15 mouse cellular contexts compared by ENCODE assay signal in the genomic region with DNA sequence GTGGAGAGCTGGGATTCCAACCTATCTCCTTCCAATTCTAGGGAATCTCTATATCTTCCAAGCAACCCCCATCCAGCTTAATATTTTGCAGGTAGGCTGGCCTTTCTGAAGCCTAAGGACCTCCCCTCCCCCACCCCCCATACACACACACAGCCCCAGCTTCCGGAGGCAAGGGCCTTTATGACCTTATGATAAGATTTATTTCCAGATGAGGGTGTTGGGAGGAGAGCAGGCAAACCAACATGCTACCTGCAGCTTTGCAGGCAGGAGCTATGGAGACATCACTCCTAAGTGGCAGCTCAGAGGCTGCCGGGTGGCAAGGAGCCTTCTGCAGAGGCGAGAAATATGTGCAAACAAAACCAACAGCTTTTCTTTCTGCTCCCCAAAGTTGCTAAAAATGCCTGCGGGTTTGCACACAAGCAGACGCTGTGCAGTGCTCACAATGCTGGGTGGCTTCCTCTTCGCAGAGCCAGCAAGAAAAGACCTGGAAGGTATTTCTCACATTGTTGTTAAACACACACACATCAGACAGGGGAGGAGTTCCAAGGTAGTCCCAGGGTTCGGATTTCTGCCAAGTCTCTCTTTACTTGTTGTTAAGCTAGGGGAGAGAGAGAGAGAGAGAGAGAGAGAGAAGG.
DNase-seq lines count a peak whose midpoint lies in the region; ATAC-seq and TF ChIP-seq lines count a peak whose summit lies in the region.
"Had no signal": no experiment of that assay in that cellular context is flagged by ENCODE, and none has a peak within 500 bp of the region (broad histone marks: within the 10 kb centered on the region; RNA-seq: fewer than 3 reads in every experiment).

No protein-coding gene starts in this region.

- 0 out of 2 replicates have a peak, but pooled peaks have one; percentile 29 for ATAC-seq in forebrain, postnatal 0 days
- ATAC-seq in forebrain, embryonic 14.5 days, result no peak
- ATAC-seq in lung, embryonic 14.5 days (ENCODE audit: insufficient read depth), result 0 out of 2 replicates have a peak, but pooled peaks have one; percentile 10
- ATAC-seq in embryonic facial prominence, embryonic 14.5 days (ENCODE audit: low read depth), result peak; percentile 62; the same call in 1 of the 2 replicates
- ATAC-seq: inflammation-experienced regulatory T-cells, adult 6 months; liver, postnatal 0 days; midbrain, embryonic 16.5 days had no signal

- no peak overlapping the region for H3K4me3 ChIP-seq in forebrain, postnatal 0 days (ENCODE audit: low read depth, low read length)
- no peak overlapping the region for H3K4me3 ChIP-seq in forebrain, embryonic 14.5 days (ENCODE audit: low read depth, low read length)
- no peak overlapping the region for H3K4me3 ChIP-seq in lung, embryonic 14.5 days (ENCODE audit: low read depth, low read length)
- H3K4me3 ChIP-seq in embryonic facial prominence, embryonic 14.5 days (ENCODE audit: low read depth, low read length), result no peak overlapping the region
- H3K4me3 ChIP-seq: erythroblast, embryonic 14.5 days had no signal

- no peaks in the 10 kb centered on the region for H3K9me3 ChIP-seq in forebrain, postnatal 0 days (ENCODE audit: low read length)
- H3K9me3 ChIP-seq in forebrain, embryonic 14.5 days (replicated peaks; ENCODE audit: control insufficient read depth, low read length), result no peaks in the 10 kb centered on the region
- H3K9me3 ChIP-seq in lung, embryonic 14.5 days (ENCODE audit: low read depth, low read length), result no peaks in the 10 kb centered on the region
- no peaks in the 10 kb centered on the region for H3K9me3 ChIP-seq in embryonic facial prominence, embryonic 14.5 days (ENCODE audit: control insufficient read depth, low read length)

- H3K27me3 ChIP-seq in forebrain, postnatal 0 days (ENCODE audit: insufficient read depth, low read length), result no peaks in the 10 kb centered on the region
- no peaks in the 10 kb centered on the region for H3K27me3 ChIP-seq in forebrain, embryonic 14.5 days (replicated peaks; ENCODE audit: control insufficient read depth, insufficient read depth, low read length)
- H3K27me3 ChIP-seq in lung, embryonic 14.5 days (ENCODE audit: insufficient read depth, low read length), result no peaks in the 10 kb centered on the region
- H3K27me3 ChIP-seq in embryonic facial prominence, embryonic 14.5 days (replicated peaks; ENCODE audit: control insufficient read depth, insufficient read depth, low read length), result no peaks in the 10 kb centered on the region
- H3K27me3 ChIP-seq: Patski had no signal

- H3K36me3 ChIP-seq in forebrain, postnatal 0 days (ENCODE audit: insufficient read depth), result no peaks in the 10 kb centered on the region
- H3K36me3 ChIP-seq in forebrain, embryonic 14.5 days (ENCODE audit: control insufficient read depth, insufficient read depth, low read length), result no peaks in the 10 kb centered on the region
- no peaks in the 10 kb centered on the region for H3K36me3 ChIP-seq in lung, embryonic 14.5 days (ENCODE audit: insufficient read depth)
- no peaks in the 10 kb centered on the region for H3K36me3 ChIP-seq in embryonic facial prominence, embryonic 14.5 days (ENCODE audit: control insufficient read depth, insufficient read depth, low read length)

- no peak overlapping the region for H3K4me2 ChIP-seq in forebrain, postnatal 0 days (ENCODE audit: low read depth)
- H3K4me2 ChIP-seq in forebrain, embryonic 14.5 days (ENCODE audit: low read length), result no peak overlapping the region
- no peak overlapping the region for H3K4me2 ChIP-seq in lung, embryonic 14.5 days
- no peak overlapping the region for H3K4me2 ChIP-seq in embryonic facial prominence, embryonic 14.5 days (ENCODE audit: low read depth, low read length)

- whole genome bisulfite sequencing in forebrain, postnatal 0 days, result 58% methylated on average over 7 of the region's 7 CpGs
- WGBS in forebrain, embryonic 14.5 days, result 66% methylated on average over 7 of the region's 7 CpGs
- 30% methylated on average over 7 of the region's 7 CpGs for WGBS in lung, embryonic 14.5 days
- WGBS in embryonic facial prominence, embryonic 14.5 days, result 47% methylated on average over 7 of the region's 7 CpGs

- H3K27ac ChIP-seq in forebrain, postnatal 0 days (ENCODE audit: low read depth, low read length), result no peak overlapping the region
- H3K27ac ChIP-seq in forebrain, embryonic 14.5 days (ENCODE audit: low read depth, low read length), result no peak overlapping the region
- peak overlapping the region; percentile 48; the same call in 1 of the 2 replicates for H3K27ac ChIP-seq in lung, embryonic 14.5 days (ENCODE audit: low read depth)
- no peak overlapping the region for H3K27ac ChIP-seq in embryonic facial prominence, embryonic 14.5 days (replicated peaks; ENCODE audit: low read depth, low read length)

- no peak for DNase-seq in forebrain, postnatal 0 days
- DNase-seq in forebrain, embryonic 14.5 days (ENCODE audit: low spot score), result no peak
- DNase-seq in lung, embryonic 14.5 days, result peak; percentile 32
- DNase-seq in lung, postnatal 4 days, result no peak
- DNase-seq in embryonic facial prominence, embryonic 14.5 days (ENCODE audit: low spot score), result peak; percentile 59
- peak; percentile 34 for DNase-seq in right cerebral cortex, postnatal 25 days
- DNase-seq in urinary bladder, adult 18-20 months (ENCODE audit: low spot score in 2 of 2), result no peak
- no peak for DNase-seq in MN1 (ENCODE audit: low spot score)
- DNase-seq: cerebellum, postnatal 25 days; gastrocnemius, postnatal 25 days; liver, postnatal 0 days had no signal

- TF ChIP-seq CTCF in forebrain, postnatal 0 days (IDR thresholded peaks at IDR 0.05; ENCODE audit: low read depth), result no peak
- no peak for TF ChIP-seq CTCF in lung, embryonic 14.5 days (IDR thresholded peaks at IDR 0.05; ENCODE audit: low read depth)

- no peak overlapping the region for H3K9ac ChIP-seq in forebrain, postnatal 0 days
- H3K9ac ChIP-seq in forebrain, embryonic 14.5 days (ENCODE audit: low read length), result no peak overlapping the region
- H3K9ac ChIP-seq in lung, embryonic 14.5 days, result no peak overlapping the region
- no peak overlapping the region for H3K9ac ChIP-seq in embryonic facial prominence, embryonic 14.5 days (ENCODE audit: low read depth, low read length)

- no peaks in the 10 kb centered on the region; the same call in 1 of the 2 replicates for H3K4me1 ChIP-seq in forebrain, postnatal 0 days (ENCODE audit: insufficient read depth)
- no peaks in the 10 kb centered on the region for H3K4me1 ChIP-seq in forebrain, embryonic 14.5 days (ENCODE audit: control insufficient read depth, insufficient read depth, low read length)
- no peaks in the 10 kb centered on the region for H3K4me1 ChIP-seq in lung, embryonic 14.5 days (ENCODE audit: insufficient read depth)
- no peaks in the 10 kb centered on the region for H3K4me1 ChIP-seq in embryonic facial prominence, embryonic 14.5 days (ENCODE audit: control insufficient read depth, insufficient read depth, low read length)

Comparison
In these comparisons a context has a peak if more than half of its experiments do, and no peak if none do; other contexts are left out.
1. DNase-seq: peak in lung, embryonic 14.5 days (single experiment), embryonic facial prominence, embryonic 14.5 days (single experiment) and right cerebral cortex, postnatal 25 days (single experiment); none in forebrain, postnatal 0 days (single experiment), forebrain, embryonic 14.5 days (single experiment), lung, postnatal 4 days (0 of 2), urinary bladder, adult 18-20 months (0 of 2) and MN1 (single experiment).